Mouse (Mus musculus): ENCODE data around the gene Cntrob.
A peak's percentile ranks its signal among the peaks of the same experiment; 100 is the strongest.

The Cntrob gene

DNA sequence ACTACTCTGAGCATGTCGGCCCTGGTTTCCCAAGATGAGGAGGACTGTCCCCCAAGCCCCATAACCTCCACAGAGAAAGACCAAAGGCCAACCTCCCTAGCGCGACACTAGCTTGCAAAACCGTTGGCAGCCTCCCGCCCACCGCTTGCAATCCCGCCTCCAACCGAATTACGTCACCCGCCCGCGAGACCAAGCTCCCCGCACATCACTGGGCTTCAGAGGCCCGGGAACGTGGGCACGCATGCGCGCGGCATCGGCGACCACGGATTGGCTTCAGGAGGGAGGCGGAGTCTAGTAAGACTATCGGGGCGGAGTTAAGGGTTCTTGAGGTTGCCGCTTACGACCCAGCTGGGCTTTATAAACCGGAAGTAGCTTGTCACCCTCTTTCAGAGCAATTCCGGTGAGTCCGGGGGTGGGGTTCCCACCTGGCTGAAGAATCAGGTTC is at the start of gene Cntrob, which contains the start of gene Trappc1:
Gene Cntrob (minus strand): TSS at position 109 of the 445 bp plus-strand sequence.
Gene Trappc1 (plus strand): TSS at position 314 of the 445 bp plus-strand sequence.
- peak; percentile 99 for DNase-seq

DNA sequence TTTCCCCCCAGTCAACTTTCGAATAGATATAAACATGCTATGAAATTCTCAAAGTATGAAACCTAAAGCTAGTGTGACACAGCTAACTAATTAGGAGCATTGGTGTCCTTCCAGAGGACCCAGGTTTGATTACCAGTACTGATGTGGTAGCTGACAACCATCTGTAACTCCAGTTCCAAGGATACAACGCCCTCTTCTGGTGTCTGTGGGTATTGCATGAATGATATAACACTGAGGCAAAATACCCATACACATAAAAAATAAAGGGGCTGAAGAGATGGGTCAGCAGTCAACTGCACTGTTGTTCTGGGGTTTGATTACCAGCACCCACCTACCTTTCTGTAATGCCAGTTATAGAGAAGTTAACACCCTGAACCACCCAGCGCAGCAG is 49.2 kb upstream of the Cntrob start:
- peak; percentile 69 for DNase-seq

DNA sequence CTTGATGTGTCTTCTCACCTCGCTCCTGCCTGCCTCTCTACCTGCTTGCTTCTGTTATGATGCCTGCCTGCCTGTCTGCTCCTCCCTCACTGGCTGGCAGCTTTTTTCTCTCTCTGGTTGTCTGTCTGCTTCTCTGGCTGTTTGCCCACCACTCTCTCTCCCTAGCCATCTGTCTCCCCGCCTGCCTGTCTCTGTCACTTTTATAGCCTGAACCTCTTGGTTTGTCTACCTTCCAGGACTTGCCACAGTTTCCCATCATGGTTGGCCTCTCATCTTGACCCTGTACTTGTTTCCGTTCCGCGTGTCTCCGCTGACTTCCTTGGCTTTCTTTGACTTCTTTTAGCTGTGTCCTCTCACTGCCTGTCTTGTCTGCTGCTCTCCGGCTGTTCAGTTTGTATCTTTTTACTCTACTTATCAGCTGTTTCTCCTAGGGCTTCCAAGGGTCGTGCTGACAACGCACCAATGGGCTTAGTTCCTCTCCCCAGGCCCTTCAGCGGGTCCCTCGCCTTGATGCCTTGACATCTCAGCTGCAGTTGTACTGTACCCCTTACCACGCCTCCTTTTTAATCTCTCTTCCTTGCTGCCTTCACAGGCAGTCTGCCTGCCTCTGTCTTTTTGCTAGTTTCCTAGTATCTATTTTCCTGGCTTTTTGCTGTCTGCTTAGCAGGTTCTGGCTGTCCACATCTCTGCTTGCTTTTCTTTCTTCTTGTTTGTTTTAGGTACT is 48.6 kb upstream of the Cntrob start:
- peak; percentile 97 for DNase-seq

DNA sequence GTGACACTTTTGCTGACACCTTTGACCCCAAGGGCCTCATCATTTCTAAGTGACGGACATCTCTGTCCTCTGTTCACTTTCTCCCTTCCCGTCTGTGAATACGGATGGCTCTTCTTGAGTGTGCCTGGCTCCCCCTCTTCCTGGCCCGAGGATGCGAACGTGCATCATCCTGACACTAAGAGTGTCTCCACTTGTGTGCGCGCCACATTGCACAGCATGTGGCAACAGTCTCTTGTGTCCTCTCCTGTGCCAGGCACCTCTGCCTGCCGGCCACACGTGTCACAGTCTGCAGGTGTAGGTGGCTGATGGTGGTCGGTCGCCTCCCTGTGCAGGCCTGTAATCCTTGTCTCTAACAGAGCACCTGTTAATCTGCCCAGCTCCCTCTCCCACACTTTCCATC is 48.0 kb upstream of the Cntrob start:
- peak; percentile 46 for DNase-seq

DNA sequence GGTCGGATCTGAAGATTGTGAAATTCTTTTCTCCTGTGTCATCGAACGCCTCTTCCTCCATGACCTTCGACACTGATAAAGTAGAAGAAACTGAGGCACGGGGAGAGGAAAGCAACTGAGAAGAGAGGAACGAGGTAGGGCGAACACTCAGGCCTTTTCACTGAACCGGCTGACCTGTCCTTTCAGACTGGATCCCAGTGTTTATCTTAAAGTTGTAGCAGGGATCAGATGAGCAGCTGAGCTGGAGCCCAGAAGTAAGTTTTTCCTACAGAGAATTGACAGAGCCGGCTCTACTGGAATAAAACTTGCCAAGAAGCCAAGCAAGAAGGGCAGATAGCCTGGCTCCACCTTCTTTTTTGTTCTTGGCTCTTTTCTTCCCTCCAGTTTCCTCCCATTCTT is 47.2 kb upstream of the Cntrob start:
- DNase-seq: no peak

DNA sequence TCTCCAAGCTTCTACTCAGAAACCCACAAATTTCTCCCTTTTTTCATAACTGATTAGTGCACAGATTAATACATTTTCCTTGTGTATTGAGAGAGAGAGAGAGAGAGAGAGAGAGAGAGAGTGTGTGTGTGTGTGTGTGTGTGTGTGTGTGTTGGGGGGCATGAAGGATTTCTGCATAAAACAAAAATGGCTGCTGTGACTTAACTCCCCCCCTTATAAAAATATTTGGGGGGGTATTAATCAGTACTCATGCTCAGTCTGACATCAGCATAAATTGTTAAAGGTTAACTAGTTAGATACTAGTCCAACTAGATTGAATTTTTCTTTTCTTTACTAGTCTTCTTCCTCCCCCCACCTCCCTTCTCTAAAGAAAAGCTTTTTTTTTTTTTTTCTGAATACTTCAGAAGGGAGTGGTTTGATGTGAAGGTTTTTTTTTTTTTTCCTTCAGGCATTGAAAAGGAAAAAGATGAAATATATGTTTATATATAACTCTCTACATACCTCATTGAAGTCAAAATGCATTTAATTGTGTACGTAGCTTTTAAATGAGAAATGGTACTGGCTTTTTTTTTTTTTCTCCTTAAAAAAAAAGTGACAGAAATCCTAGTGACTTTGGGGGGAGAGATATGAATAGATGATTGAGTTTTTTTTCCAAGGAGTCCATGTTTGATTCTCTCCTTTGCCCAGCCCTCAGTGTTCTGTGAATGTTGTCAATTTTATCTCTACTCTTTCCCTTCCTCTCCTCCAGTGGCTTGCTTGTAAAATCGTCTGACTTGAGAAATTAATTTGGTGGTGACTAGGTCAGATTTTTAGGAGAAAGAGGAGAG is 46.6 kb upstream of the Cntrob start:
- no peak for DNase-seq

DNA sequence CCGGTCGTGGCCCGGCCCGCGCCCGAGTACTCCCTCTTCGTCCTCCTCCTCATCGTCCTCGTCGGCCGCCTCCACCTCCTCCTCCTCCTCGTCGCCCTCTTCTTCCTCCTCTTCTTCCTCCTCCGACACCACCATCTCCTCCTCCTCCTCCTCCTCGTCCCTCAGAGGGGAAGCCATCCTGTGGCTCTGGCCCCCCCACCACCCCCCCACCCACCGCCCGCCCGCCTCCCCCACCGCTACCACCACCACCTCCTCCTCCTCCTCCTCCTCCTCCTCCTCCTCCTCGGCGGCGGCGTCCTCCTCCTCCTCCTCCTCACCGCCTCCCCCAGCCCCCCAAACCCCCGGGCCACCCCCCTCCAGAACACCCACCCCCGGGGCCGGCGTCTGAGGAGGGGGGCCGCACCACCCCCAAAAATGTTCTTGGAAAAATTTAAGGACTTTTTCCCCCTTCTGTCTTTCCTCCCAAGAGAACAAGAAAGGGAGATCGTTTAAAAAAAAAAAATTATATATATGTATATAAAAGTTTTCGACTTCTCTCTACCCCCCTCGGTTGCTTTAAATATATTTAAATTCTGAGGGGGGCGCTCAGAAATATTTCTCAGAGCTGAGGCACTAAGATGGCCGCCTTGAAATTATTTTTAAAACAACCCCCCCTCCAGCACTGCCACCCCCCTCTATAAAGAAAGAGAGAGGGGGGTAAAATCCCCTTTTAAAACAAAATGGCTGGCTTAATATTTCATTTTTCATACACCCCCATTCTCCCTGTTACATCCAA is 45.8 kb upstream of the Cntrob start, which contains the start of gene Chd3:
Gene Chd3 (minus strand): TSS at position 192 of the 775 bp plus-strand sequence.
- no peak for DNase-seq

DNA sequence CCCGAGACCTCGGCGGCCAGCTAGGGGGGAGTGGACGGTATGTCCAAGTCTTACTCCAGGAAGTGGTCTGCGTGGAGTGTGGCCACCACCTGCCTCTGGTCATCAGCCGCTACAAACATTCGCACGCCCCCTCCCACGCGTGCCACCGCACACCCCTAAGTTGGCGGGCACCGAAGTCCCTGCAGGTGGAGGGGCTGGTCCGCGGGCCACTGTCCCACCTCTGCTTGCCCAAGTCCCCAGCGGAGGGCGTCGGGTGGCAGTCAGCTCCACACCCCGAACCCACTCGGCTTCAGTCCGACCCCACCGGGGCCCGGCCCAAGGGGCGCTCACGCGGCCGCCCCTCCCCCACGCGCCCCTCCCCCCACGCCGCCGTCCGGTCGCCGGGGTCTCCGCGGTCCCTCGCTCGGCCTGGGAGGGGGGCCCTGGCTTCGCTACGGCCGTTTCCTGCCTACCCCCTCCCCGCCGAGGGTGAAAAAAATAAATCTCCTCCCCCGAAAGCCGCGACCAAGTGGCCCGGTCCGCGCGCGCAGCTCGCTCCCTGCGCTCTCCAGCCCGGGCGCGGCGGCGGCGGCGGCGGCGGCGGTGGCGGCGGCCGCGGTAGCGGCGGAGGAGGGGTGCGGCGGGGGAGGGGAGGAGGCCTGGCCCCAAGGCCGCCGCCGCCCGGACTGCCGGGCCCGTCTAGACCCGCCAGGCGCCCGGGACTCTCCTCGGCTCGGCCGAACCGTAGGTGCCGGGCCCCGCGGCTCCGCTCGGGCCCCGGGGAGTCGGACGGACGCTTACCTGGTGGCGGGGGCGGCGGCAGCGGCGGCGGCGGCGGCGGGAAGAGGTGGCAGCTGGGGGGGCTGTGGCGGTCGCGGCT is 45.0 kb upstream of the Cntrob start:
- peak; percentile 56 for DNase-seq

DNA sequence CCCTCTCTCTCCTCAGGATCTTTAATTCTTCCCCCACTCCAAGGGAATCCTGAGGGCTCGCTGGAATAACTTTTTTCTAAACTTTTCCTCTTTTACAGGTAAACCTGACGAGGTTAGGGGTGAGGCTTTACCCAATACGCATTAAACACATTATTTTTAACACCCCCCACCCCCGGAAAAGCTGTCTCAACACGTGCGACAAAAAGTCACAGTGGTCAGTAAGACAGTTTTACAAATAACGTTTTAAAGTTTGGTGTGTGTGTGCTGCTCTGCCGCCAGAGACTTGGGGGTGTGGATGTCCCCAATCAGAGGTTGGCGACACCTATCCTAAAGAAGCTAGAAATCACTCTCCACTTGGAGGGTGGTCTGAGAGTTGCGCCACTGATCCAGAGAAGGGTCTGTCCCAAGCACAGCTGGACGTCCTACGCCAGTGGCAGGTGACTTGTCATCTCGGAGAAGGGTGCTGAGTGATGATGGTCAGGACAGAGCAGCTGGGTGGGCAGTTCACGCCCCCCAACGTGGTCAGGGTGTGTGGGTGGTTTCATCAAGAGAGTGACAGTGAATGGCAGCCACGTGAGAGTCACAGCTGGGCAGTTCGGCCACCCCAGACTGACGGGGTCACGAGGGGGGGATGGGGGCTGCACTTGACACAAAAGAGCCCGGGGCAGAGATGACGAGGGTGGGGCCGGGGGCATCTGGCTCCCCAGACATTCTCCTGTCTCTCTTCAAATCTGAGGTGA is 44.2 kb upstream of the Cntrob start:
- DNase-seq: no peak

DNA sequence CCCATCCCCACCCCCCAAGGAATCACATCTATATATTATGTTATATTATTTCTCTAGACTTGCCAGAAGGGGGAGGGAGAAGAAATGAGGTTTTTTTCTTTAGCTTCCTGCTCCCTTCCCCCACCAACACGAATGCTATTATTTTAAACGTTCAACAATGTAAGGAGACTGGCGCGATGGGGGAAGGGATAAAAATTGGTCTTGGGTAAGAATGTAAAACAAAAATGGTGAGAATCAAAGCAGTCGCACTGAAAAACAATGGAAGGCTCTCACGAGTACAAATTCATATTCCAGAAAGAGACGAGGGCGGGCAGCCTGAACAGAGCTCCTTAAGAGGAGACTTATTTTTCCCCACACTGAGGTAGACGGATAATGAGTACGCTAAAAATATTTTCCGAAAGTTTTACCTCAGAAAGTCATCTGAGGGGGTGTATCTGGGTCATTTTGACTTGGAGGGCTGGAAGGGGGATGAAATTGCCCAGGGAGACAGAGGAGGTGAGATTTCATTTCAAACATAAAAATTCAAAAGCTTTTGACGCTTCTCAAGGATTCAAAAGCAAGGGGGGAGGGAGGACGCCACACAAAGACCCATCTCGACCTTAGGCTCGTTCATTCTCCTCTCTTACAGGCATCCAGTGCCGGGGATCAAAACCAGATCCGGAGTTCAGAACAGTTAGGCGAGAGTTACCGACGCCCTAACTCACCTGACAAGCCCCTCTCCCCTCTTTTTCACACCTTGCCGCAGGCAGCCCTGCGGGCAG is 43.5 kb upstream of the Cntrob start:
- no peak for DNase-seq

DNA sequence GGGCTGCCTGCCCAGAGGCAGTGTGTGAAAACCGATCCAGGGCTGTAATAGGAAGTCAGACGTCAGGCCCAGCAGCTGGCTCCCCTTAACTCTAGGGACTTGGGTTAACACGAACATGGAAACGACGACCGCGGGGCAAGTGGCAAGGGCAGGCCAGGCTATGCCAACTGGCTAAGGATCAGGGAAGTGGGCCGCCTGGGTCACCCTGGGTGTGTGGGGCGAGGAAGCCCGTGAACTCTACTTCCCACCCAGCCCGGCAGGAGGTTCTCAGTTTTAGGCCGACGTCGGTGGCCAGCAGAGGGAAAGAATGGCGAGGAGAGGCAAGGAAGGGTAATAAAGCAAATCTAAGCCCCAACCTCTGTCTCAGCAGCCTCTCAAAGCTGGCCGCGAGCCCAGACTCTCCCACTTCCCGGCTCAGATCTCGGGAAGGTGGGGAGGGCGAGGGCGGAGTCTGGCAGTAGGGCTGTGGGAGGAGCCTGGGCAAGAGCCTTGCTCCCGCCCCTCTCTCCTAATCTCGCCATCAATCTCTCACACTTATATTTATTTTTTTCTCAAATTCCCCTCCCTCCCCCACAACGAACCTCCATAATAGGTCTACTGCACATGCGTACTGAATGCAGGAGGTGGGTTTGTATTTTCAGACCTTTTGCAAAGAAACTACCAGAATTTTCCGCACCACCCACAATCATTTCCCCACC is 42.7 kb upstream of the Cntrob start:
- peak; percentile 84 for DNase-seq

DNA sequence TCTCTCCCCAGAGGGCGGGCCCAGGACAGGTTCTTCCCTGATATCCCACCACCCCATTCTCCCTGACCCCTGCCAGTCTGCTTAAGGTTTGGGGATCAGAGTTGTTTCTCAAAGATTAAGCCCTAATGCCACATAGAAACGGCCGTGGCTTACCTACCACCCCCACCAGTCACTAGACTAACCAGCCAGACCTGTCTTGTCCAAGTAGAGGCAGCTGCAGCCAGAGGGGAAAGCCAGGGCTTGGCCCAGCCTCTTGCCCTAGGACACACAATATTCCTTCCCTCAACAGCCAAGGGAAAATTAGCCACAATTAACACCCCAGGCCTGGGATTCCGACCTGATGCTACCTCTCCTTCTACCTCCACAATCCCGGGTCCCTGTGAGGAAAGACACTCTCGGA is 42.1 kb upstream of the Cntrob start:
- no peak for DNase-seq

DNA sequence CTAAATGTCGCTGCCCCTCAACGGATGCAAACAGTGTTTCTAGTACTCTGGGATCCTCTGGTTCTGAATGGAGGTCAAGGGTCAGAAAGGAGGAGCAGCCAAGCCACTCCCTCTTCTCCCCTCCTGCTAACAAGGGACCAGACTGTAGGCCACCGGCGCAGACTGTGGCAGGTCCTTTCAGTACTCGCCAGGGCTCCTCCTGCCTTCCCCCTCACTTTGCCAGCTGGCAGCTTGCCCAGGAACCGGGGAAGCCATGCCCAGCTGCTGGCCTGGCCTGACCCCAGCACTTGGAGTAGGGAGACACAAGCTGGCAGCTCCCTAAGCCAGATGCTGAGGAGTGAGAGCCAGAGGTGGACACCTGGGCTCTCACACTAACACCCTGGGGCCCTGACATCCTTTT is 41.3 kb upstream of the Cntrob start:
- DNase-seq: peak; percentile 92

DNA sequence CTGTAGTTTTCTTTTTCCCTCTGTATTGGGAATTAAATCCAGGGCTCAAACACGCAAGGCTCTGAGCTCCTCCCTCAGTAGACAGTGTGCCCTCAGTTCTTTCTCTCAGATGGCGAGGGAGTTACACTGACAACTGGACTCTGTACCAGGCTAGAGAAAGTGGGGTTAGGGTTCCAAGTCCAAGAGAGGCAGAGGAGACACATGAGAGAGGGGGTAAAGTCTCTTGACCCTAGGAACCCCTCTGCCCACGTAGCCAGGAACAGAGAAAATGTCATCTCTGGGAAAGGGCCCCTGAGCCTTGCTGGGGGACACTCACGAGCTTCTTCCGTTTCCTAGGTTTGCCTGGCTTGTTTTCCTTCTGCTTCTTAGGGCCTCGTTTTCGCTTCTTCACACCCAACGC is 40.8 kb upstream of the Cntrob start:
- no peak for DNase-seq

DNA sequence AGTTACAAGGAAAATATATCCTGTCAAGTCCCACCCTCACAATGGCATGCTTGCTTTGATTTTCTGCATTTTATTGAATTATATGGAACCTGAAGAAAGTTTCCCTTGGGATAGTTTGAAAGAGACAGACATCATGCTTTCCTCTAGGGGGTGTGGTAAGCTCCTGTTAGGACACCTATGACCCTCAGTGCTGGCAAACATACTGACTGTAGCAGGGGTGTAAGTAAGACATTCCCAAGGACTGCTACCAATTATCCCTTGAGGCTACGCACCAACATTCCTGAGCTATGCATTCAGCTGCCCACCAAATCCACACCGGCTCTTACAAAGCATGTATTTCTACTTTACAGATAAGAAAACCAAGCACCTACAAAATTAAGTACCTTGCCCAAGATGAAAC is 38.9 kb upstream of the Cntrob start:
- DNase-seq: no peak

DNA sequence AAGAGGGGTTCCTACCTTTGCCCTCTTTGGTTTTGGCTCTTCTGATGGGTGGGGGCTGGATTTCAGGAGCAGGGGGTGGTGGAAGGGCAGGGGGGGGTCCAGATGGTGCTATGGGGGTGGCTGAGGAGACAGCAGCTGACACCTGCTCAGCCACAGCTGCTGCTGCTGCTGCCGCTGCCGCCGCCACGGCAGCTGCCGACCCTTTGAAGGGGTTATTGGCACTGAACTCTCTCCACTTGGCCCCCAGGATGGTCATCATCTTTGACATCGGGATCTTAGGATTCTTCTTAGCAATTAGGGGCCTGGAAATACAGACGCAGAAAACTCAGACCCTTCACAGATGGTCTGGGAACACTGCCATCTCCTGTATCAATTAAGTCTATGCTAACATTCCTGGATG is 38.4 kb upstream of the Cntrob start:
- no peak for DNase-seq

DNA sequence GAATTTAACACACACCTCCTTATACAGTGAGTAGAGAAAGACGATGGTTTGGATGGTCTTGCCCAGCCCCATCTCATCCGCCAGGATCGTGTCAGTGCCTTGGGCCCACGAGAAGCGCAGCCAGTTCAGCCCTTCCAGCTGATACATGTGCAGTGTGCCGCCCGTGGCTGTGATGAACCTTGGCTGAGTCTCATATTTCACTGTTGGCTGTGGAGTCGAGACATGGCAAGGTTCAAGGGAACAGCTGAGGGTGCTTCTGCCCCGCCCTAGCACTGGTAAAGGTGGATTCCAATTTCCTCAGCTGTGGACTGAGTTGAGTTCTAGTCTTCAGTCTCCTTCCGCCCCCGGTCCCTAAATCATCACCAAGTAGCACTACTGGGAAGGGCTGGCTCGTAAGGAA is 34.1 kb upstream of the Cntrob start:
- no peak for DNase-seq

DNA sequence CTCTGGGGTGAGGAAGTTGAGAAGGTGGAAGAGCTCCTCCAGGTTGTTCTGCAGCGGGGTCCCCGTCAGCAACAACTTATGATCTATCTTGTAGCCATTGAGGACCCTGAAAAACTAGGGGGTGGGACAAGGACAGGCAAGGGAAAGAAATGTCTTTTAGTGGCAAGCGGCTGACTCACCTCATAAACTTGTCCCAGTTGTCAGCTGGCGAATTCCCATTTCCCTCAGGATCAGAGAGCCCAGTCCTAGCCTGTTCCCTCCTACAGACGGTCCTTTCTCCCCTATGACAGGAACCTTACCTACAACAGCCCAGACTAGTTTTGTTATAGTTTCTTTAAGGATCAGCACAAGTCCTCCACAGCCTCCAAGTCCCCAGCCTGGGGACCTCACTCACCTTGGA is 33.0 kb upstream of the Cntrob start:
- DNase-seq: no peak

DNA sequence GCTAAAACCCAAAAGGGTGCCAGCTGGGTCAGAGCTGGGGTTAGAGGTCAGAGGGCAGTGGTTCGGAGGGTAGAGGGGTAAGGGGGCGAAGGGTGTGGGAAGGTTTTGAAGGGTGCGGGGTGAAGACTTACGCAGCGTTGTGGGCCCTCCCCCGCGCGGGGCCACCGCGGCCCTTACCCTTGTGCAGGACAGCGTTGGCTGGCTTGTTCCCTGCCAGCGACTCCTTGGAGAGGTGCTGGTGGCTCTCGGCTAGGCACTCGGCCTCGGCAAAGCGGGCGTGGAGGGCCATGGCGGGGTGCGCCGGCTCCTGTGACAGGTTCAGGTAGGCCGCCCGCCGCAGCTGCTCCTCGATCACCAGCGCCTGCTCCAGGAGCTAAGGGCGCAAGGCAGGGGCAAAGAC is 22.9 kb upstream of the Cntrob start:
- DNase-seq: no peak

Measured in cerebellum, adult 9-10 months (tissue).